Mouse (Mus musculus): ENCODE data around the gene Tenm4. TPM values are rescaled to one million over a fixed set of nuclear protein-coding genes. Genes with fewer than 3 reads are reported as not detected.

The Tenm4 gene
- total RNA-seq, 1 experiment: 38.9 TPM

DNA sequence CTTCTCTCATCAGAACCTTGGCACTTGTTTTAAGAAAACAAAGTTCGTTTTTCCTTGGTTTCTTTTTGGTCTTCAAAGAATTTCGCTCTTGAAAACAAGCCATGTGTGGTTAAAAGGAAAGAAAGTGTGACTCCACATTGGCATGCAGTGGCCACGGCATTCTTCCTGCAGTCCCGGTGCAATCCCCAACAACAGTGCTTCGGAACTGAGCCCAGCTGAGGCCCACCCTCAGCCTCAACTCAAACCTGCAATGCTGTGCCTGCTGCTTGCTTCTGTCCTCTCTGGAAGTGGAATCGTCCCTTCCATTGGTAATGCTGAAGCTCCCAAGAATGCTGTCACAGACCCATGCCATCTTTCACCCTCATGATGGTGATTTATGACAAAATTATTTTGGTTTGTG, 88.6 kb downstream of the Tenm4 start:
- Histone ChIP-seq H3K4me1 (ENCODE audit: control insufficient read depth in 2 of 2, insufficient read depth in 2 of 2, low read length in 2 of 2, poor library complexity in 1 of 2) (0 out of 4 replicates have a peak, but pooled peaks cover 0 to 4% of the 10 kb centered on the region in 2 experiments), H3K36me3 (ENCODE audit: control insufficient read depth, insufficient read depth, low read length, poor library complexity, severe bottlenecking) (no peaks in the 10 kb centered on the region), H3K9me3 (ENCODE audit: control insufficient read depth, insufficient read depth, low read depth, low read length) (no peaks in the 10 kb centered on the region), H3K4me3 (ENCODE audit: insufficient read depth in 1 of 2, low read depth in 1 of 2, low read length in 2 of 2, poor library complexity in 1 of 2, severe bottlenecking in 1 of 2) (no peak overlapping the region), H3K27ac (ENCODE audit: insufficient read depth, low read depth, low read length, poor library complexity, severe bottlenecking) (no peak overlapping the region), H3K9ac (ENCODE audit: insufficient read depth, low read depth, low read length, poor library complexity, severe bottlenecking) (no peak overlapping the region)
- TF ChIP-seq CHD2 (IDR thresholded peaks at IDR 0.05; ENCODE audit: low read depth, low read length) (no peak), ZNF384 (IDR thresholded peaks at IDR 0.05; ENCODE audit: low read depth, low read length) (no peak), HCFC1 (IDR thresholded peaks at IDR 0.05; ENCODE audit: borderline replicate concordance, insufficient read depth, low read length) (no peak), ZC3H11A (IDR thresholded peaks at IDR 0.05; ENCODE audit: borderline replicate concordance, low read depth, low read length) (no peak), MAFK (IDR thresholded peaks at IDR 0.05; ENCODE audit: insufficient read depth, low read depth, low read length) (no peak)
- in situ Hi-C loops (cut with MboI; ENCODE audit: low sequenced_read_pairs in 2 of 2, unreplicated experiment in 2 of 2): no loop called here
- no peak for DNase-seq (ENCODE audit: low read depth, low spot score)

- H3K4me3 ChIP-seq (ENCODE audit: insufficient read depth in 1 of 2, low read depth in 1 of 2, low read length in 2 of 2, poor library complexity in 1 of 2, severe bottlenecking in 1 of 2): no peak overlapping the region
- H3K9ac ChIP-seq (ENCODE audit: insufficient read depth, low read depth, low read length, poor library complexity, severe bottlenecking): no peak overlapping the region
- TF ChIP-seq ZNF384 (IDR thresholded peaks at IDR 0.05; ENCODE audit: low read depth, low read length): no peak
- TF ChIP-seq CHD2 (IDR thresholded peaks at IDR 0.05; ENCODE audit: low read depth, low read length): no peak
- no peak for TF ChIP-seq HCFC1 (IDR thresholded peaks at IDR 0.05; ENCODE audit: borderline replicate concordance, insufficient read depth, low read length)
- TF ChIP-seq MAFK (IDR thresholded peaks at IDR 0.05; ENCODE audit: insufficient read depth, low read depth, low read length): no peak
- no peak for TF ChIP-seq ZC3H11A (IDR thresholded peaks at IDR 0.05; ENCODE audit: borderline replicate concordance, low read depth, low read length)
- DNase-seq (ENCODE audit: low read depth, low spot score): no peak
- H3K27ac ChIP-seq (ENCODE audit: insufficient read depth, low read depth, low read length, poor library complexity, severe bottlenecking): no peak overlapping the region
- H3K36me3 ChIP-seq (ENCODE audit: control insufficient read depth, insufficient read depth, low read length, poor library complexity, severe bottlenecking): no peaks in the 10 kb centered on the region; the same call in 1 of the 2 replicates
- in situ Hi-C loops (cut with MboI; ENCODE audit: low sequenced_read_pairs in 2 of 2, unreplicated experiment in 2 of 2): no loop called here
- H3K4me1 ChIP-seq (ENCODE audit: control insufficient read depth in 2 of 2, insufficient read depth in 2 of 2, low read length in 2 of 2, poor library complexity in 1 of 2): peaks cover 0 to 6% of the 10 kb centered on the region in 2 experiments; a peak in 2 of 4 replicates
- H3K9me3 ChIP-seq (ENCODE audit: control insufficient read depth, insufficient read depth, low read depth, low read length): no peaks in the 10 kb centered on the region
Observed at GRCm38 (mm10) chr7:96262182-96262581, 91.1 kb downstream of the Tenm4 start.

GRCm38 (mm10) chr7:96265941-96266340, 94.9 kb downstream of the Tenm4 start:
- Histone ChIP-seq H3K9me3 (ENCODE audit: control insufficient read depth, insufficient read depth, low read depth, low read length) (no peaks in the 10 kb centered on the region), H3K27ac (ENCODE audit: insufficient read depth, low read depth, low read length, poor library complexity, severe bottlenecking) (no peak overlapping the region), H3K36me3 (ENCODE audit: control insufficient read depth, insufficient read depth, low read length, poor library complexity, severe bottlenecking) (no peaks in the 10 kb centered on the region; the same call in 1 of the 2 replicates), H3K4me3 (ENCODE audit: insufficient read depth in 1 of 2, low read depth in 1 of 2, low read length in 2 of 2, poor library complexity in 1 of 2, severe bottlenecking in 1 of 2) (no peak overlapping the region), H3K4me1 (ENCODE audit: control insufficient read depth in 2 of 2, insufficient read depth in 2 of 2, low read length in 2 of 2, poor library complexity in 1 of 2) (peaks cover 4 to 11% of the 10 kb centered on the region in 2 experiments; a peak in 2 of 4 replicates), H3K9ac (ENCODE audit: insufficient read depth, low read depth, low read length, poor library complexity, severe bottlenecking) (no peak overlapping the region)
- DNase-seq (ENCODE audit: low read depth, low spot score): no peak
- TF ChIP-seq CHD2 (IDR thresholded peaks at IDR 0.05; ENCODE audit: low read depth, low read length): no peak
- TF ChIP-seq MAFK (IDR thresholded peaks at IDR 0.05; ENCODE audit: insufficient read depth, low read depth, low read length): no peak
- TF ChIP-seq ZNF384 (IDR thresholded peaks at IDR 0.05; ENCODE audit: low read depth, low read length): no peak
- TF ChIP-seq HCFC1 (IDR thresholded peaks at IDR 0.05; ENCODE audit: borderline replicate concordance, insufficient read depth, low read length): no peak
- TF ChIP-seq ZC3H11A (IDR thresholded peaks at IDR 0.05; ENCODE audit: borderline replicate concordance, low read depth, low read length): no peak
- in situ Hi-C loops (cut with MboI; ENCODE audit: low sequenced_read_pairs in 2 of 2, unreplicated experiment in 2 of 2): no loop called here

DNA sequence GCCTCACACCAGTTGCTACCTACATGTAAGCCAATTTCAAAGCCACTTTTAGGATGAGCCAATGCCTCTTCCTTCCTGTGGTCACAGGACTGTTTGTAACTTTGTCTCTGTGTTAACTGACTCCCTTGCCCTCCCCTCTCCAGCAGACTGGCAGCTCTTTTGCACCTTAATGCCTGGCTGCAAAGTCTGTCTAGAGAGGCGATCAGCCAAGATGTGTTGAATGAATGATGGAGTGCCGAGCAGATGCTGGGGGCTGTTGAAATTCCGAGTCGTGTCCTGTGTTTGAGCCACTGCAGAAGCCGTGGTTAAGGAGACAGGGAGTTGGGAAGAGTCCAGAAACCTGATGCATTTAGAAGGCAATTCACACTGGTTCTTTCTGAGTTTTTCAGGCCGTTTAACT, 96.2 kb downstream of the Tenm4 start:
- TF ChIP-seq ZC3H11A (IDR thresholded peaks at IDR 0.05; ENCODE audit: borderline replicate concordance, low read depth, low read length): no peak
- no peak for TF ChIP-seq MAFK (IDR thresholded peaks at IDR 0.05; ENCODE audit: insufficient read depth, low read depth, low read length)
- no peak for TF ChIP-seq HCFC1 (IDR thresholded peaks at IDR 0.05; ENCODE audit: borderline replicate concordance, insufficient read depth, low read length)
- no peak for TF ChIP-seq ZNF384 (IDR thresholded peaks at IDR 0.05; ENCODE audit: low read depth, low read length)
- no peak for TF ChIP-seq CHD2 (IDR thresholded peaks at IDR 0.05; ENCODE audit: low read depth, low read length)
- Histone ChIP-seq H3K4me1 (ENCODE audit: control insufficient read depth in 2 of 2, insufficient read depth in 2 of 2, low read length in 2 of 2, poor library complexity in 1 of 2) (peaks cover 4 to 11% of the 10 kb centered on the region in 2 experiments; a peak in 2 of 4 replicates), H3K9ac (ENCODE audit: insufficient read depth, low read depth, low read length, poor library complexity, severe bottlenecking) (no peak overlapping the region), H3K4me3 (ENCODE audit: insufficient read depth in 1 of 2, low read depth in 1 of 2, low read length in 2 of 2, poor library complexity in 1 of 2, severe bottlenecking in 1 of 2) (no peak overlapping the region), H3K27ac (ENCODE audit: insufficient read depth, low read depth, low read length, poor library complexity, severe bottlenecking) (no peak overlapping the region), H3K36me3 (ENCODE audit: control insufficient read depth, insufficient read depth, low read length, poor library complexity, severe bottlenecking) (no peaks in the 10 kb centered on the region; the same call in 1 of the 2 replicates), H3K9me3 (ENCODE audit: control insufficient read depth, insufficient read depth, low read depth, low read length) (no peaks in the 10 kb centered on the region)
- in situ Hi-C loops (cut with MboI; ENCODE audit: low sequenced_read_pairs in 2 of 2, unreplicated experiment in 2 of 2): no loop called here
- DNase-seq (ENCODE audit: low read depth, low spot score): no peak
